Mouse (Mus musculus) cerebellum, adult 11-12 months (tissue): Measurements from ENCODE around the gene Eif4a3.
A peak's percentile ranks its signal among the peaks of the same experiment; 100 is the strongest.
"Not testable (repeated sequence)": the region's sequence is repeated elsewhere in the genome, so short reads cannot be mapped to it uniquely, and the experiment has no call there.

Experiments
- DNase-seq: peaks from one replicate; pipeline ENCODE4 v3.0.0; 2022

Gene Eif4a3

GRCm38 (mm10) chr11:119297996-119298395 is 1.9 kb downstream of the Eif4a3 start:
- DNase-seq, result no peak

- DNase-seq, result not testable (repeated sequence)
Measured at GRCm38 (mm10) chr11:119292861-119293260, 7.0 kb downstream of the Eif4a3 start.

GRCm38 (mm10) chr11:119287207-119287992 is 12.5 kb downstream of the Eif4a3 start:
- DNase-seq, result no peak

- DNase-seq, result no peak
Measured at GRCm38 (mm10) chr11:119285791-119286527, 13.9 kb downstream of the Eif4a3 start.

- no peak for DNase-seq
Measured at GRCm38 (mm10) chr11:119281030-119281429, 18.9 kb downstream of the Eif4a3 start.

- DNase-seq, result no peak
Measured at GRCm38 (mm10) chr11:119273186-119273930, 26.5 kb downstream of the Eif4a3 start.

- not testable (repeated sequence) for DNase-seq
Measured at GRCm38 (mm10) chr11:119272492-119272891, 27.4 kb downstream of the Eif4a3 start.

GRCm38 (mm10) chr11:119268557-119269195 is 31.2 kb downstream of the Eif4a3 start:
- DNase-seq, result peak; percentile 67

GRCm38 (mm10) chr11:119267768-119268556 is 31.9 kb downstream of the Eif4a3 start, which contains the start of gene Gaa:
Gene Gaa (plus strand): TSS chr11:119267887.
- DNase-seq, result peak; percentile 95

- peak; percentile 90 for DNase-seq
Measured at GRCm38 (mm10) chr11:119267241-119267674, 32.6 kb downstream of the Eif4a3 start.

GRCm38 (mm10) chr11:119265811-119266210 is 34.1 kb downstream of the Eif4a3 start:
- DNase-seq, result no peak

GRCm38 (mm10) chr11:119264413-119264812 is 35.5 kb downstream of the Eif4a3 start:
- DNase-seq, result no peak

- peak; percentile 65 for DNase-seq
Measured at GRCm38 (mm10) chr11:119259977-119260376, 39.9 kb downstream of the Eif4a3 start.

GRCm38 (mm10) chr11:119258572-119259322 is 41.1 kb downstream of the Eif4a3 start:
- DNase-seq, result peak; percentile 77

GRCm38 (mm10) chr11:119258216-119258571 is 41.7 kb downstream of the Eif4a3 start:
- no peak for DNase-seq

- DNase-seq, result not testable (repeated sequence)
Measured at GRCm38 (mm10) chr11:119256557-119256956, 43.3 kb downstream of the Eif4a3 start.

GRCm38 (mm10) chr11:119252854-119253541 is 46.9 kb downstream of the Eif4a3 start:
- DNase-seq, result no peak

- DNase-seq, result no peak
Measured at GRCm38 (mm10) chr11:119250998-119251397, 48.9 kb downstream of the Eif4a3 start.

- DNase-seq, result no peak
Measured at GRCm38 (mm10) chr11:119249011-119249410, 50.9 kb downstream of the Eif4a3 start.

- DNase-seq, result not testable (repeated sequence)
Measured at GRCm38 (mm10) chr11:119245543-119245942, 54.3 kb downstream of the Eif4a3 start.
